Mouse (Mus musculus) heart, embryonic 16.5 days (tissue): ENCODE measurements around the gene Paqr5. TPM values are rescaled to one million over a fixed set of nuclear protein-coding genes. Genes with fewer than 3 reads are reported as not detected.

Source experiments
- ATAC-seq: fragments of 200-750 bp; cut with Nextera tagmentation; replicated peaks from 2 replicates; pipeline ENCODE4 v1.8.0; 2017; ENCODE audit warnings: moderate number of reproducible peaks; ENCODE audit not compliant: insufficient read depth, low FRiP score; ENCODE audit errors: extremely low read depth
- H3K27ac ChIP-seq: fragments of 300-500 bp; sonication (generic); 2 replicates; pipeline ENCODE4 v1.5.1; 2014; ENCODE audit warnings: mild to moderate bottlenecking, low read length, control low read depth, moderate library complexity
- H3K27me3 ChIP-seq: fragments of 300-500 bp; sonication (generic); 2 replicates; pipeline ENCODE4 v1.6.1; 2014; ENCODE audit warnings: low read length, mixed read lengths; ENCODE audit not compliant: control insufficient read depth, insufficient read depth
- H3K36me3 ChIP-seq: fragments of 300-500 bp; sonication (generic); 2 replicates; pipeline ENCODE4 v1.6.1; 2014; ENCODE audit not compliant: control insufficient read depth, insufficient read depth
- H3K4me1 ChIP-seq: fragments of 300-500 bp; sonication (generic); 2 replicates; pipeline ENCODE4 v1.6.1; 2014; ENCODE audit warnings: low read length, mixed read lengths; ENCODE audit not compliant: control insufficient read depth, insufficient read depth
- H3K4me2 ChIP-seq: fragments of 300-500 bp; sonication (generic); 2 replicates; pipeline ENCODE4 v1.6.1; 2014; ENCODE audit warnings: low read depth, mild to moderate bottlenecking, control low read depth, low read length
- H3K4me3 ChIP-seq: fragments of 300-500 bp; sonication (generic); 2 replicates; pipeline ENCODE4 v1.5.1; 2014; ENCODE audit warnings: mild to moderate bottlenecking, control low read depth, low read length
- H3K9ac ChIP-seq: fragments of 300-500 bp; sonication (generic); 2 replicates; pipeline ENCODE4 v1.6.1; 2014; ENCODE audit warnings: low read length, control low read depth
- H3K9me3 ChIP-seq: fragments of 300-500 bp; sonication (generic); replicated peaks from 2 replicates; pipeline ENCODE4 v1.6.1; 2016; ENCODE audit warnings: low read length; ENCODE audit not compliant: control insufficient read depth
- WGBS: fragments of 180-500 bp; shearing (Covaris S2); extraction: QIAGEN DNeasy Blood & Tissue Kit; methylation state at CpG from one replicate; pipeline ENCODE4 v1.1.7; 2014; 5-methylcytosine and 5-hydroxymethylcytosine counted together
- polyA plus RNA-seq: library from polyadenylated mRNA; unstranded; fragments of >200 nt; fragmentation: Nextera tagmentation; extraction: Ambion mirVana; gene quantifications from 2 replicates; pipeline ENCODE4 v1.2.1, GENCODE M21; 2015

Gene Paqr5
- polyA plus RNA-seq, 1 experiment from 2014 or later, result 1.3 TPM

DNA sequence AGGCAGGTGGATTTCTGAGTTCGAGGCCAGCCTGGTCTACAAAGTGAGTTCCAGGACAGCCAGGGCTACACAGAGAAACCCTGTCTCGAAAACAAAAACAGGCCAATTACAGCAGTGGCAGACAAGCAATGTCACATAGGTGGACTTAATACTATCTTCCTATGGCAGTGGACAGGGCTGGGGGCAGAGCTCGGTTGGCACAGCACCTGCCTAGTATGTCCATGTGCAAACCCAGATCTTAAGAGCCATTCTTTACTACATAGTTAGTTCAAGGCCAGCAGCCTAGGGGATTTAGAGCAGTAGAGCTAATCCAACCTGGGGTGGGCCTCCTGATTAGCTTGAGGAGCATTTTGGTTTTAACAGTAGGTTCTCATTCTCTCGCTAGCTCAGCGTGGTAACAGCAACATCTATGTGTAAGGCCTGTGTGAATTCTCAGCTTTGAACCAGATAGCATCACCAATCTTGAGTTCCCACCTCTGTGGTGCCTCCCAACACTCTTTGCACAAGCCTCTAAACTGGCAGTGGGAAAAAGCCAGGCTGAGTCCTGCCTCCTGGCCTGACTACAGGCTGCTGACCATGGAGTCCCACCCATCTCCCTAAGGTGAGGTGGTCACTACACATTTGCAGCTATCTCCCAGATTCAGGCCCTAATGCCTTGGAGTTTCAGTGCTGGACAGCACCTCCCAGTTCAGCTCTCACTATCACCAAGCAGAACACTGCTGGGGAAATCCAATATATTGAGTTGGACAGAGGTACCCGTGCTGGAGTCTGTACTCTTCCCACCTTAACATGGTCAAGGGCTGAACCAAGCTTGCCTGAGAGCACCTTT, 115.1 kb downstream of the Paqr5 start:
- Histone ChIP-seq H3K27me3 (no peaks in the 10 kb centered on the region), H3K4me3 (no peak overlapping the region), H3K4me1 (peaks cover 14% of the 10 kb centered on the region), H3K9ac (no peak overlapping the region), H3K27ac (no peak overlapping the region), H3K4me2 (no peak overlapping the region), H3K36me3 (peaks cover 16% of the 10 kb centered on the region), H3K9me3 (no peaks in the 10 kb centered on the region)
- no peak for ATAC-seq
- WGBS, result 58% methylated on average over 6 of the region's 6 CpGs

DNA sequence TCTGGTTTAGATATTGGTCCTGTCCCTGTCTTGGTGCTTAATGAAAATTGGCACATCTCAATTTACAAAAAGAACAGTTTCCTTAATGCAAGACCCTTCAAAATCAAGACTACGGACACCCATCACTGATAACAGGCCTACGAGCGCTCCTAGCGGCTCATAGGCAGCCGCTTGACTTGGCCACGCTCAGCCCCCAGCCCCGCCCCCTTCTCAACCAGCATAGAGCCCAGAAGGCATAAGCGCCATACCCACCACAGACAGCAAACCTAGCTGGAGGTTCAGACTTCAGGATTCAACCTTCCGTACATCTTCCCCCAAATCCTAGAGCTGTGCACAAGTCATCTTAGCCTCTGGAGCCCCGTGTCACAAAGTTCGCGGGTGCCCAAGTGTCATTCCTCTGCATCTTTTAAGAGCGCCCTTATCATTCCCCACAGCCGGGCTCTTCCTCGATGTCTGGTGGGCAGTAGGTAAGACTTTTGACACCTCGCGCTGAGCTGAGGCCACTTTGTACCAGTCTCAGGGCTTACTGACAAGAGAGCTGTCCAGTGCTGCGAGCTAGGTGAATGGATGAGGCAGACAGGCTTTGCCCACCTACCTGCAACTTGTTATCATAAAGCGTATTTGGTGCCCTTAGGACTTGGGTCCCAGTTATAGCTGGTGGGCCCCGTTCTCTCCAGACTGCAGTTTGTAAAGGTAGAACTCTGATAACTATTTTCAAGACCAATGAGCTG, 116.0 kb downstream of the Paqr5 start:
- Histone ChIP-seq H3K9me3 (no peaks in the 10 kb centered on the region), H3K4me1 (peaks cover 14% of the 10 kb centered on the region), H3K27ac (no peak overlapping the region), H3K4me3 (no peak overlapping the region), H3K27me3 (no peaks in the 10 kb centered on the region), H3K4me2 (no peak overlapping the region), H3K9ac (no peak overlapping the region), H3K36me3 (peaks cover 16% of the 10 kb centered on the region)
- 31% methylated on average over 20 of the region's 20 CpGs for WGBS
- ATAC-seq, result no peak

- 74% methylated on average over 1 of the region's 1 CpGs for WGBS
These were observed 117.0 kb downstream of the Paqr5 start for GRCm38 (mm10) chr9:61909633-61910032.

GRCm38 (mm10) chr9:61908832-61909407, 117.7 kb downstream of the Paqr5 start:
- no peak overlapping the region for H3K4me2 ChIP-seq
- no peak overlapping the region for H3K9ac ChIP-seq
- peaks cover 16% of the 10 kb centered on the region for H3K36me3 ChIP-seq
- H3K27me3 ChIP-seq, result no peaks in the 10 kb centered on the region
- no peak overlapping the region for H3K27ac ChIP-seq
- no peaks in the 10 kb centered on the region for H3K9me3 ChIP-seq
- WGBS, result 87% methylated on average over 11 of the region's 11 CpGs
- no peak overlapping the region for H3K4me3 ChIP-seq
- no peak for ATAC-seq
- peaks cover 9% of the 10 kb centered on the region for H3K4me1 ChIP-seq

More at GRCm38 (mm10) chr9:61909633-61910032, 117.0 kb downstream of the Paqr5 start:
- no peak overlapping the region for H3K4me3 ChIP-seq
- H3K4me2 ChIP-seq, result no peak overlapping the region
- no peaks in the 10 kb centered on the region for H3K9me3 ChIP-seq
- H3K27ac ChIP-seq, result no peak overlapping the region
- ATAC-seq, result no peak
- H3K4me1 ChIP-seq, result peaks cover 9% of the 10 kb centered on the region
- H3K27me3 ChIP-seq, result no peaks in the 10 kb centered on the region
- H3K36me3 ChIP-seq, result peaks cover 16% of the 10 kb centered on the region
- no peak overlapping the region for H3K9ac ChIP-seq

GRCm38 (mm10) chr9:61908341-61908740, 118.3 kb downstream of the Paqr5 start:
- H3K4me3 ChIP-seq, result no peak overlapping the region
- WGBS, result 73% methylated on average over 3 of the region's 3 CpGs
- peaks cover 6% of the 10 kb centered on the region for H3K4me1 ChIP-seq
- no peak overlapping the region for H3K27ac ChIP-seq
- no peaks in the 10 kb centered on the region for H3K9me3 ChIP-seq
- H3K9ac ChIP-seq, result no peak overlapping the region
- H3K36me3 ChIP-seq, result peaks cover 16% of the 10 kb centered on the region
- no peaks in the 10 kb centered on the region for H3K27me3 ChIP-seq
- no peak for ATAC-seq
- H3K4me2 ChIP-seq, result no peak overlapping the region

GRCm38 (mm10) chr9:61907621-61908295, 118.9 kb downstream of the Paqr5 start:
- Histone ChIP-seq H3K4me2 (no peak overlapping the region), H3K27ac (no peak overlapping the region), H3K36me3 (peaks cover 11% of the 10 kb centered on the region), H3K4me3 (no peak overlapping the region), H3K27me3 (no peaks in the 10 kb centered on the region), H3K9ac (no peak overlapping the region), H3K9me3 (no peaks in the 10 kb centered on the region), H3K4me1 (no peaks in the 10 kb centered on the region)
- ATAC-seq, result no peak
- WGBS, result 72% methylated on average over 4 of the region's 4 CpGs

GRCm38 (mm10) chr9:61906912-61907311, 119.7 kb downstream of the Paqr5 start:
- WGBS, result 62% methylated on average over 10 of the region's 10 CpGs
- ATAC-seq, result no peak
- Histone ChIP-seq H3K36me3 (peaks cover 4% of the 10 kb centered on the region), H3K9ac (no peak overlapping the region), H3K27ac (no peak overlapping the region), H3K9me3 (no peaks in the 10 kb centered on the region), H3K4me3 (no peak overlapping the region), H3K4me1 (no peaks in the 10 kb centered on the region), H3K4me2 (no peak overlapping the region), H3K27me3 (peaks cover 8% of the 10 kb centered on the region)

GRCm38 (mm10) chr9:61905576-61905975, 121.1 kb downstream of the Paqr5 start:
- Histone ChIP-seq H3K4me1 (no peaks in the 10 kb centered on the region), H3K9me3 (no peaks in the 10 kb centered on the region), H3K4me2 (no peak overlapping the region), H3K27me3 (peaks cover 16% of the 10 kb centered on the region), H3K4me3 (no peak overlapping the region), H3K27ac (no peak overlapping the region), H3K9ac (no peak overlapping the region), H3K36me3 (no peaks in the 10 kb centered on the region)
- WGBS, result 71% methylated on average over 5 of the region's 5 CpGs
- ATAC-seq, result no peak
